Mouse (Mus musculus) thymus, postnatal 0 days (tissue): ENCODE results near the gene Pfkfb2. TPM values are rescaled to one million over a fixed set of nuclear protein-coding genes. Genes with fewer than 3 reads are reported as not detected.

Experiments used
- DNase-seq: peaks from one replicate; pipeline ENCODE4 v3.0.0-alpha.2; 2015; ENCODE audit warnings: low spot score
- polyA plus RNA-seq: library from polyadenylated mRNA; unstranded; fragments of >200 nt; fragmentation: Nextera tagmentation; extraction: Ambion mirVana; gene quantifications from 2 replicates; pipeline ENCODE4 v1.2.1, GENCODE M21; 2015

Gene Pfkfb2
- 3.6 and 3.8 TPM in 2 replicates for polyA plus RNA-seq

DNA sequence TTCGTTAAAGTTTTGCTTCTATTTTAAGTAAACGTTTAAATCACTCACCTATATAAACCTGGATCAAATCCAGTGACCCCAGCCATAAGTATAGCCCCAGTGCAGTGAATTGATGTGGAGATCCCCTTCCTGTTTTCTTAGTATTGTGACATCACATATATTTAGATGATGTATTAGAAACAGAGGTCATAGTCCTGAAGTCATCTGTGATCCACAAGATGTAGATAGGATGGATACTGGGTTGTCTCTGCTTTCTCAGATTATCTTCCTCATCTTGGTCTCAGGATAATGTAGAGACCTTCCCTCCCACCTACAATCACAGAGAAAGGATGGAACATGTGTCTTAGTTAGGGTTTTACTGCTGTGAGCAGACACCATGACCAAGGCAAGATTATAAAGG, at the start of gene Pfkfb2:
Pfkfb2 (minus strand) TSS at position 101 of the 400 bp plus-strand sequence.
- no peak for DNase-seq

DNA sequence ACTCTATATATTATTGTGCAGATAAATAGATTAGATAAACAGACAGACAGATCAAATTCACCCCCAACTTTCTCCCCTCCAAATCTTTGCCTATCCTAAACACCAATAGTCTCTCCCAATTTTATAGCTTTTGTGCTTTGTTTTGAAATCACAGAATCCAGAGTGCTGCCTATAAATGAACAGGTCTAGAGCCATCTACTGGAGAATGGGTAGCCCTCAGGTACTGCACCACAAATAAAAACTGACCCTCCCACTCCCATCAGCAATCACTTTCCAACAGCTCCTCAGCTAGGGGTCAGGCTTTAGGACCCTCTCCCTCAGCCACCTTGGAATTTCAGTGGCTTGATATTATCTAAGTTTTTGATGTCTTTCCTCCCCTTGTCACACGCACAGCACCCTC, 47.6 kb upstream of the Pfkfb2 start:
- DNase-seq: no peak

GRCm38 (mm10) chr1:130775691-130776331, 46.8 kb upstream of the Pfkfb2 start:
- DNase-seq: no peak

DNA sequence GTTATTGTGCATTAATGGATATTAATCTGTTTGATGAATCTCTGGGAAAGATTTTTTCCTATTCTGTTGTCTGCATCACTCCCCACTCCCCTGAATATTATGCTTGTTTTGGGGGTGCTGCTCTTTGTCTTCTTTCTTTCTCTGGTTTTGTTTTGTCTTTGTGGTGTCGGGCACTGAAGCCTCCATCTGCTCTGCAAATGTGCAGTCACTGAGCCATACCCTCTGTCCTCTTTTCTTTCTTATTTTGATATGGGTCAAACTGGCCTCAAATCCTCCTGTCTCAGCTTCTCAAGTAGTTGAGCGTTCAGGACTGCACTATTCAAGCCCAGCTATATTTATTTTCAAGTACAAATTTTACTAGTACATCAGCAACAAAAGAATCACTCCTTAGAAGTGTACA, 46.2 kb upstream of the Pfkfb2 start:
- no peak for DNase-seq

- no peak for DNase-seq
These were observed 42.0 kb upstream of the Pfkfb2 start for GRCm38 (mm10) chr1:130770981-130771494.

DNA sequence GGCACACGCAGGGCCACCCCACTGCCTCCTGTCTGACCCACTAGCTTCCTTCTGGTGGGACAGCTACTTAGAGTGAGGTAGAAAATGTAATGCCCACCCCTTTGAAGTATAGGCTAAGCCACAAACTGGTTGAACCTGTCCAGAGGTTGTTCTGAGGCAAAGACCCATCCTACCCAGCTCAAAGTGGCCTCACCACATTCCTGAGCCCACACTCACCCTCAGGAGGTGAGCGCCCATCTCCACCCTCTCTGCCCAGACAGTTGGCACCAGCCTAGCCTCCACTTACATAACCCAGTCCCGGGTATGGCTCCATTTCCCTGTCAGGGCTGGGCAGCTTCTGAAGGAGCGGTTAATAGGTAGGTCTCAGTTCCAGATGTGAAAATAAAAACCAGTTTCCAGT, 41.4 kb upstream of the Pfkfb2 start:
- no peak for DNase-seq

- DNase-seq: no peak
These were observed 40.9 kb upstream of the Pfkfb2 start for GRCm38 (mm10) chr1:130769925-130770324.

GRCm38 (mm10) chr1:130767066-130767465, 38.0 kb upstream of the Pfkfb2 start:
- no peak for DNase-seq

DNA sequence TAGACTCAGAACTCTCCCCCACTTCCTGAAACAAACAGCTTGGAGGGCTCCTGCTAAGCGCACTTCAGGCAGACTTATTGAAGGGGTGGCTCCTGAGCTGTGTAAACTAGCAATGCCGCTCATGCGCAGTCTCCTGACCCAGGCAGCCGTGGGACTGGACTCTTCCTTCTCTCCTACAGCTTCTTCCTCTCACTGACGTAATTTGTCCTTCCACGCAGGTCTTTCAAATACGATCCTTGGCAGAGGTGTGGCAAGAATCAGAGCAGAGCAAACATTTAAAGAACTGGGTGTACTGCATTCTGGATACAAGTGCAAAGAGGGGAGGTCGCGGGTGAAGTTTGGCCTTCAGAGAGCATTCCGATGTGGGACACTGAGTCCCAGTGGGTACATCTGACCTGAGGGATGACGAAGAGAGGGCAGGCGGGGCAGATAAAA, 35.0 kb upstream of the Pfkfb2 start:
- no peak for DNase-seq

DNA sequence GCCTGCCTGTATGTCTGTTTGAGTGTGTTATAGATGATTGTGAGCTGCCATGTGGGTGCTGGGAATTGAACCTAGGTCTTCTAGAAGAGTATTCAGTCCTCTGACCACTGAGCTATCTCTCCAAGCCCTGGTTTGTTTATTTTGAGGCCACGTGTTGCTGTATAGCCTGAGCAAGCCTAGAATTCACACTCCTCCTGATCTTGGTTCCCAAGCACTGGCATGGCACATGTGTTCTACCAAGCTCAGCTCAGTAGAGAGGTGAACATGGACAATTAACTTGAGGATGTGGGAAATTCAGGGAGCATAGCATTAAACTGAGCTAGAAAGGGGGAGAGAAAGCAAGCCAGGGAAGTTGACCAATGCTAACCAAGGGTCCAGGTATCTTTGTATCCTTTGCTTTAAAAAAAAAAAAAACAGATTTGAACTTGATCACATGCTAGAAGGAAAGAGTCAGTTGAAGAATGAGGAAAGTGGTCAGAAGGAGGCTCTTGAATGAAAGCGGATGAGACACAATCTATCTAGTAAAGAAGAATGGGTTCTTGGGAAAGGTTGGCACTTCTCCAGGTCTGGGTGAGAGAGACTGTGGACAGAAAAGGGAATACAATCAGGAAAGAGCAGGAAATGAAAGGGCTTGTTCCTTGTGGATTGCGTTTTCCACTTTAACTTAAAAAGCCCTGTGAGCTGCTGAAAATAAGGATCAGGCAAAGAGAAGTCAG, 33.1 kb upstream of the Pfkfb2 start:
- no peak for DNase-seq

GRCm38 (mm10) chr1:130761597-130761996, 32.5 kb upstream of the Pfkfb2 start:
- DNase-seq: no peak

- DNase-seq: no peak
These were observed 30.6 kb upstream of the Pfkfb2 start for GRCm38 (mm10) chr1:130759689-130760088.

- no peak for DNase-seq
These were observed 17.8 kb upstream of the Pfkfb2 start for GRCm38 (mm10) chr1:130746819-130747218.

- no peak for DNase-seq
These were observed 16.5 kb upstream of the Pfkfb2 start for GRCm38 (mm10) chr1:130745591-130745990.

DNA sequence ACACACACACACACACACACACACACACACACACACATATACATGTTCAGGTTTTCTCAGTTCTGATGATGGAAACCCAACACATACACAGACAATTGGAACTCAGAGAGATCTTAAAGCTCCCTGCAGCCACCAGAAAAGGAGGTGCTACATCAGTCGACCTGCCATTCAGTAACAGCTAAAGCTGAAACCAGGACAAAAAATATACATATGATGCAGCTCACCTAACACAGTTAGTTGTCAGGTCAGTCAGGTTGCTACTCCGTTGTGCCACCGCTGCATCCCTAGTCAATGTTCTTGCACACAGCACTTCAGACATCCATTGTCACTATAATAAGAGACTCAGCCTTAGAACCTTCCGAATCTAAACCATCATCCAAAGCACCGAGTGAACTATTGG, 15.9 kb upstream of the Pfkfb2 start:
- DNase-seq: no peak

- no peak for DNase-seq
These were observed 15.2 kb upstream of the Pfkfb2 start for GRCm38 (mm10) chr1:130744217-130744616.

GRCm38 (mm10) chr1:130743775-130744174, 14.7 kb upstream of the Pfkfb2 start:
- DNase-seq: peak; percentile 36

GRCm38 (mm10) chr1:130742201-130742600, 13.1 kb upstream of the Pfkfb2 start:
- no peak for DNase-seq

DNA sequence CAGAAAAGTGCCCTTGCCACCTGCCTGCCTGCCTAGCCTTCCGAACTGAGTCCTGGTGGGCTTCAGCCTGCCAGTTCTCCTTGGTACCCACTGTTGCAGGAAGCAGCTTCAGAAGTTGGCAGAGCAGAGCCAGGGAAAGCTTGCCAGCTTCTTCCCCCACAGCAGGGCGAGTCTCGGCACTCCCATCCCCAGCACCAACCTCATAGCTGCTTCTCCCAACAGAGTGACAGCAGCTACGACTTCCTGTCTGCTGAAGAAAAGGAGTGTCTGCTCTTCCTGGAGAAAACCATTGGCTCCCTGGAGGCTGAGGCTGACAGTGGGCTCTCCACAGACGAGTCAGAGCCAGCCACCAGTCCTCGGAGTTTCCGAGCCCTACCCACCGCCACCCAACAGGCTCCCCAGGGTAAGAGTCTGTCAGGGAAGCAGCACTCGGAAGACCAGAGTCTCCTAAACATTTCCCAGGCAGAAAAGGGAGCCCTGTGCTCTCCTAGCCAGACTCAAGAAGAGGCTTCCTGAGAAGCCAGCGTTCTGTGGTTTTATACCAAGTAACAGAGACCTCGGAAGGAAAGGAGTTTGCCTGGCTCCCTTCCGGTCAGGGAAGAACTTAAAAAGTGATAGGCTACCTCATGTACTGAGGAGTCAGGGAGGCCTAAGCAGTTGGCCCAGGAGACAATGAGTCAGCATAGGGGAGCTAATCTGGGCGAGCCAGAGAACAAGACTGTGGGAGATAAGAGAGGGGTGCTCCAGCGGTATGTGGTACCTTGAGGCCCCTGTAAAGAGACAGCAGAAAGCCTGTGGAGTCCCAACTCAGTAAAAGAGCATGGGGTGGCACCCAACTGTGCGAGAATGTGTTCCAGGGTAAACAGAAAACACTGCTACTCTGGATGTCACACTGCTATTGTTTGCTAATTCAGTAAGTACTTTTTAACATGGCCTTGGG, 12.0 kb upstream of the Pfkfb2 start:
- DNase-seq: peak; percentile 19

DNA sequence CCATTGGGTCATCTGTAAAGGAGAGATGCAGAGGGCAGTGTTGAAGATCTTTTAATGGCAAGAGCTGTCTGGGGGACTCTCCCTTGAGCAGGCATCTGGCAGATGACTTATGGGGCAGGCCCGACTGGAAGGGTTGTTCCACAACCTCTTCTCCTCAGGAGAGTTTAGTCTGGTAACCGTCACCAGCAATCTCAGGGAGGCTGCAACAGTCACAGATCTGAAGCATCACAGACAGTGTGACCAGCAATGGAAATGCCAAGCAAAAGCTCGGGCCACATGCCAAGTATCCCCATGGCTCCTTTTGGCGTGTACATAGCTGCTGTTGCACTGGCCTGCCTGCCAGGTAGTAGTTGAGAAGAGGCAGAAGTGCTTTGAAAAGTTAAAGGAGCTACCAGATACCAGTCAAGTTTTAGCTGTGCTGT, 11.2 kb upstream of the Pfkfb2 start:
- DNase-seq: no peak

DNA sequence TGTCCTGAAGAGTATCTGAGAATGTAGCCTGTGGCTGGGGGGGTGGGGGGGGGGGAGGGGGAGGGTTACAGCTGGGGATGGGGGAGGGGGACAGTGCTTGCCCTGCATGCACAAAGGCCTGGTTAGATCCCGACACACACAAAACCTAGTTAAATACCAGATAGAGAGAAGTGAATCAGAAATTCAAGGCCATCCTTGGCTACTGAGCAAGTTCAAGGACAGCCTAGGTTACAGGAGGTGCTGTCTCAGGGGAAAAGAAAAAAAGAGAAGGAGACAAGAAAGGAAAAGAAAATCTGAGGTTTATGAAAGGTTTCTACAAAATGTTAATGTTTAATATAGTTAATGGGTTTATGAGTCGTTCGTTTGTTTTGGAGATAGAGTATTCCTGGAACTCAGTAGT, 10.6 kb upstream of the Pfkfb2 start:
- DNase-seq: no peak
